Mouse (Mus musculus): ENCODE data around the gene Lrmp. TPM values are rescaled to one million over a fixed set of nuclear protein-coding genes. Genes with fewer than 3 reads are reported as not detected.
A peak's percentile ranks its signal among the peaks of the same experiment; 100 is the strongest.

The Lrmp gene
- polyA plus RNA-seq, 1 experiment from 2014 or later = 3.9 TPM

- peak; percentile 72 for DNase-seq (ENCODE audit: low spot score)
- peak overlapping the region; percentile 75 for H3K4me2 ChIP-seq (replicated peaks; ENCODE audit: low read depth, low read length)
These were observed 96.2 kb downstream of the Lrmp start for GRCm38 (mm10) chr6:145211376-145212305.

GRCm38 (mm10) chr6:145213916-145214315, 98.5 kb downstream of the Lrmp start:
- Histone ChIP-seq H3K36me3 (ENCODE audit: insufficient read depth, low read length) (no peaks in the 10 kb centered on the region; the same call in 1 of the 2 replicates), H3K27ac (ENCODE audit: low read length) (no peak overlapping the region)

More at GRCm38 (mm10) chr6:145211376-145212305, 96.2 kb downstream of the Lrmp start:
- 0 out of 2 replicates have a peak, but pooled peaks cover 5% of the 10 kb centered on the region for H3K4me1 ChIP-seq (ENCODE audit: insufficient read depth, low read depth, low read length)
- H3K27me3 ChIP-seq (replicated peaks; ENCODE audit: insufficient read depth, low read length) = no peaks in the 10 kb centered on the region
- peak overlapping the region; percentile 88 for H3K9ac ChIP-seq (replicated peaks; ENCODE audit: low read depth)
- TF ChIP-seq EP300 (IDR thresholded peaks at IDR 0.05) = no peak
- peak; percentile 36; the same call in 1 of the 2 replicates for TF ChIP-seq CTCF (IDR thresholded peaks at IDR 0.05)
- ATAC-seq = peak; percentile 34
- 2% methylated on average over 21 of the region's 21 CpGs for WGBS
- H3K4me3 ChIP-seq (ENCODE audit: low read depth, low read length) = peak overlapping the region; percentile 69
- no peaks in the 10 kb centered on the region for H3K9me3 ChIP-seq (ENCODE audit: low read length)
- H3K36me3 ChIP-seq (ENCODE audit: insufficient read depth, low read length) = no peaks in the 10 kb centered on the region
- H3K27ac ChIP-seq (ENCODE audit: low read length) = peak overlapping the region; percentile 98

GRCm38 (mm10) chr6:145215826-145216225, 100.4 kb downstream of the Lrmp start:
- Histone ChIP-seq H3K27me3 (replicated peaks; ENCODE audit: insufficient read depth, low read length) (no peaks in the 10 kb centered on the region), H3K4me3 (ENCODE audit: low read depth, low read length) (no peak overlapping the region), H3K36me3 (ENCODE audit: insufficient read depth, low read length) (peaks cover 4% of the 10 kb centered on the region; the same call in 1 of the 2 replicates), H3K9me3 (ENCODE audit: low read length) (no peaks in the 10 kb centered on the region), H3K27ac (ENCODE audit: low read length) (no peak overlapping the region), H3K9ac (replicated peaks; ENCODE audit: low read depth) (no peak overlapping the region), H3K4me1 (ENCODE audit: insufficient read depth, low read depth, low read length) (no peaks in the 10 kb centered on the region), H3K4me2 (replicated peaks; ENCODE audit: low read depth, low read length) (no peak overlapping the region)
- 92% methylated on average over 3 of the region's 3 CpGs for WGBS
- no peak for ATAC-seq
- TF ChIP-seq CTCF (IDR thresholded peaks at IDR 0.05) (no peak), EP300 (IDR thresholded peaks at IDR 0.05) (no peak)
- no peak for DNase-seq (ENCODE audit: low spot score)

More at GRCm38 (mm10) chr6:145213916-145214315, 98.5 kb downstream of the Lrmp start:
- H3K4me3 ChIP-seq (ENCODE audit: low read depth, low read length) = no peak overlapping the region
- WGBS = 62% methylated on average over 2 of the region's 2 CpGs
- no peaks in the 10 kb centered on the region for H3K27me3 ChIP-seq (replicated peaks; ENCODE audit: insufficient read depth, low read length)
- H3K4me2 ChIP-seq (replicated peaks; ENCODE audit: low read depth, low read length) = no peak overlapping the region
- TF ChIP-seq CTCF (IDR thresholded peaks at IDR 0.05) (no peak), EP300 (IDR thresholded peaks at IDR 0.05) (no peak)
- H3K9ac ChIP-seq (replicated peaks; ENCODE audit: low read depth) = no peak overlapping the region
- H3K9me3 ChIP-seq (ENCODE audit: low read length) = no peaks in the 10 kb centered on the region
- DNase-seq (ENCODE audit: low spot score) (no peak), ATAC-seq (no peak)
- 0 out of 2 replicates have a peak, but pooled peaks cover 5% of the 10 kb centered on the region for H3K4me1 ChIP-seq (ENCODE audit: insufficient read depth, low read depth, low read length)

- no peak overlapping the region for H3K9ac ChIP-seq (replicated peaks; ENCODE audit: low read depth)
- no peaks in the 10 kb centered on the region for H3K4me1 ChIP-seq (ENCODE audit: insufficient read depth, low read depth, low read length)
- no peaks in the 10 kb centered on the region for H3K9me3 ChIP-seq (ENCODE audit: low read length)
- no peaks in the 10 kb centered on the region for H3K27me3 ChIP-seq (replicated peaks; ENCODE audit: insufficient read depth, low read length)
- TF ChIP-seq CTCF (IDR thresholded peaks at IDR 0.05) = no peak
- H3K4me2 ChIP-seq (replicated peaks; ENCODE audit: low read depth, low read length) = no peak overlapping the region
- H3K36me3 ChIP-seq (ENCODE audit: insufficient read depth, low read length) = peaks cover 8% of the 10 kb centered on the region; the same call in 1 of the 2 replicates
- no peak overlapping the region for H3K27ac ChIP-seq (ENCODE audit: low read length)
- no peak for DNase-seq (ENCODE audit: low spot score)
- H3K4me3 ChIP-seq (ENCODE audit: low read depth, low read length) = no peak overlapping the region
- no peak for ATAC-seq
- 88% methylated on average over 6 of the region's 6 CpGs for WGBS
These were observed 108.8 kb downstream of the Lrmp start for GRCm38 (mm10) chr6:145224246-145224645.

Other genes with a start within 250 kb of the Lrmp start
- gene Bcat1, start 39.5 kb upstream of the Lrmp start, polyA plus RNA-seq (2015; fragmentation: Nextera tagmentation; extraction: Ambion mirVana) = 0.25 and 0.44 TPM in 2 replicates
- gene Casc1, start 95.4 kb downstream of the Lrmp start, polyA plus RNA-seq (2015; fragmentation: Nextera tagmentation; extraction: Ambion mirVana) = 2.3 and 2.6 TPM in 2 replicates
- 26.3 and 30.1 TPM in 2 replicates for gene Etfrf1, start 95.5 kb downstream of the Lrmp start, polyA plus RNA-seq (2015; fragmentation: Nextera tagmentation; extraction: Ambion mirVana)
- gene Kras, start 134.6 kb downstream of the Lrmp start, polyA plus RNA-seq (2015; fragmentation: Nextera tagmentation; extraction: Ambion mirVana) = 90.5 and 98.6 TPM in 2 replicates